Mouse (Mus musculus) ES-E14 (cell line): Measurements from ENCODE around the gene Spsb1.

Source experiments
- CHD2 ChIP-seq: IDR thresholded peaks from 2 replicates; pipeline ENCODE4 v1.6.1; 2014; ENCODE audit warnings: mild to moderate bottlenecking, low read depth, low read length, inconsistent platforms
- HCFC1 ChIP-seq: IDR thresholded peaks from 2 replicates; pipeline ENCODE4 v1.6.1; 2012; ENCODE audit warnings: low read length, inconsistent platforms, borderline replicate concordance; ENCODE audit not compliant: insufficient read depth

GRCm38 (mm10) chr4:149952201-149952600 is 2.6 kb downstream of the Spsb1 start:
- TF ChIP-seq HCFC1 (no peak), CHD2 (no peak)
